Mouse (Mus musculus) MEL (cell line): Measurements from ENCODE around the gene Ppp1r1b. TPM values are rescaled to one million over a fixed set of nuclear protein-coding genes. Genes with fewer than 3 reads are reported as not detected.

Experiments
- DNase-seq: peaks from one replicate; pipeline ENCODE4 v3.0.0; 2011; ENCODE audit warnings: low read depth, low spot score
- H3K27ac ChIP-seq: 2 replicates; pipeline ENCODE4 v1.5.1; 2012; ENCODE audit warnings: low read depth, mild to moderate bottlenecking, control low read depth, low read length, moderate library complexity; ENCODE audit not compliant: control insufficient read depth
- H3K27me3 ChIP-seq, 2 experiments: fragments of 150-350 bp in 1 of 2; sonication (generic) in 1 of 2; 2 replicates each; pipeline ENCODE4 v1.6.1; 2012; ENCODE audit warnings: low read length in 2 of 2, mild to moderate bottlenecking in 2 of 2, improper control_type of control experiment in 1 of 2, moderate library complexity in 1 of 2; ENCODE audit not compliant: insufficient read depth in 2 of 2, control insufficient read depth in 1 of 2
- H3K36me3 ChIP-seq, 2 experiments: 2 replicates each; pipeline ENCODE4 v1.6.1; 2012 to 2014; ENCODE audit warnings: low read length in 2 of 2, improper control_type of control experiment in 1 of 2, inconsistent platforms in 1 of 2, mild to moderate bottlenecking in 1 of 2; ENCODE audit not compliant: insufficient read depth in 2 of 2, control insufficient read depth in 1 of 2
- H3K4me1 ChIP-seq, 2 experiments: fragments of 150-350 bp in 1 of 2; sonication (generic) in 1 of 2; 2 replicates each; pipeline ENCODE4 v1.6.1; 2012; ENCODE audit warnings: low read length in 2 of 2, improper control_type of control experiment in 1 of 2, mild to moderate bottlenecking in 1 of 2; ENCODE audit not compliant: insufficient read depth in 2 of 2, control insufficient read depth in 1 of 2
- H3K4me3 ChIP-seq, 2 experiments: fragments of 150-350 bp in 1 of 2; sonication (generic) in 1 of 2; 2 replicates each; pipeline ENCODE4 v1.5.1; 2012; ENCODE audit warnings: low read depth in 2 of 2, low read length in 2 of 2, mild to moderate bottlenecking in 2 of 2, moderate library complexity in 2 of 2, control low read depth in 1 of 2, improper control_type of control experiment in 1 of 2; ENCODE audit not compliant: control insufficient read depth in 1 of 2, insufficient read depth in 1 of 2
- H3K79me2 ChIP-seq: 2 replicates; pipeline ENCODE4 v1.6.1; 2012; ENCODE audit warnings: mild to moderate bottlenecking, low read length, moderate library complexity; ENCODE audit not compliant: control insufficient read depth, poor library complexity, insufficient read depth
- H3K9ac ChIP-seq: 2 replicates; pipeline ENCODE4 v1.6.1; 2012; ENCODE audit warnings: low read depth, mild to moderate bottlenecking, control low read depth, low read length, moderate library complexity; ENCODE audit not compliant: control insufficient read depth, poor library complexity, severe bottlenecking
- H3K9me3 ChIP-seq: fragments of 150-350 bp; sonication (generic); replicated peaks from 2 replicates; pipeline ENCODE4 v1.6.1; 2012; ENCODE audit warnings: mild to moderate bottlenecking, low read length, improper control_type of control experiment, moderate library complexity; ENCODE audit not compliant: insufficient read depth
- BHLHE40 ChIP-seq: IDR thresholded peaks from 2 replicates; pipeline ENCODE4 v1.6.1; 2012; ENCODE audit warnings: low read depth, mild to moderate bottlenecking, inconsistent platforms, low read length, improper control_type of control experiment, borderline replicate concordance
- CHD2 ChIP-seq: IDR thresholded peaks from 2 replicates; pipeline ENCODE4 v1.6.1; 2011; ENCODE audit warnings: low read length, improper control_type of control experiment
- CTCF ChIP-seq, 3 experiments: IDR thresholded peaks in 2 of 3; conservative IDR thresholded peaks in 1 of 3; 2 replicates each; pipeline ENCODE4 v1.5.1; 2011 to 2012; ENCODE audit warnings: low read length in 3 of 3, low read depth in 2 of 3, mild to moderate bottlenecking in 2 of 3, improper control_type of control experiment in 1 of 3, inconsistent platforms in 1 of 3, mixed read lengths in 1 of 3, moderate library complexity in 1 of 3; ENCODE audit not compliant: control insufficient read depth in 1 of 3, insufficient read depth in 1 of 3, poor library complexity in 1 of 3, severe bottlenecking in 1 of 3
- EP300 ChIP-seq, 2 experiments: IDR thresholded peaks; 2 replicates each; pipeline ENCODE4 v1.6.1; 2011; ENCODE audit warnings: improper control_type of control experiment in 2 of 2, low read length in 2 of 2, low read depth in 1 of 2, mild to moderate bottlenecking in 1 of 2
- ETS1 ChIP-seq: IDR thresholded peaks from 2 replicates; pipeline ENCODE4 v1.6.1; 2012; ENCODE audit warnings: low read depth, mild to moderate bottlenecking, inconsistent platforms, low read length, improper control_type of control experiment, moderate library complexity
- GATA1 ChIP-seq: IDR thresholded peaks from 2 replicates; pipeline ENCODE4 v1.6.1; 2011; ENCODE audit warnings: low read depth, low read length, improper control_type of control experiment
- HCFC1 ChIP-seq: IDR thresholded peaks from 2 replicates; pipeline ENCODE4 v1.6.1; 2012; ENCODE audit warnings: low read depth, mild to moderate bottlenecking, inconsistent platforms, low read length, improper control_type of control experiment, moderate library complexity
- MAFK ChIP-seq: IDR thresholded peaks from 2 replicates; pipeline ENCODE4 v1.6.1; 2011; ENCODE audit warnings: low read depth, mild to moderate bottlenecking, low read length, improper control_type of control experiment, borderline replicate concordance
- MAX ChIP-seq: IDR thresholded peaks from 2 replicates; pipeline ENCODE4 v1.6.1; 2011; ENCODE audit warnings: low read length, improper control_type of control experiment
- MYB ChIP-seq: IDR thresholded peaks from 2 replicates; pipeline ENCODE4 v1.6.1; 2011; ENCODE audit warnings: mild to moderate bottlenecking, low read depth, low read length, improper control_type of control experiment
- NELFE ChIP-seq: IDR thresholded peaks from 2 replicates; pipeline ENCODE4 v1.6.1; 2011; ENCODE audit warnings: low read depth, low read length, improper control_type of control experiment
- RAD21 ChIP-seq: IDR thresholded peaks from 2 replicates; pipeline ENCODE4 v1.6.1; 2011; ENCODE audit warnings: mild to moderate bottlenecking, low read depth, low read length, improper control_type of control experiment
- RCOR1 ChIP-seq: IDR thresholded peaks from 2 replicates; pipeline ENCODE4 v1.6.1; 2012; ENCODE audit warnings: low read depth, mild to moderate bottlenecking, inconsistent platforms, low read length, improper control_type of control experiment
- SIN3A ChIP-seq: IDR thresholded peaks from 2 replicates; pipeline ENCODE4 v1.6.1; 2012; ENCODE audit warnings: low read length, improper control_type of control experiment, inconsistent platforms
- SMC3 ChIP-seq: IDR thresholded peaks from 2 replicates; pipeline ENCODE4 v1.6.1; 2011; ENCODE audit warnings: low read depth, low read length, improper control_type of control experiment
- TAL1 ChIP-seq: IDR thresholded peaks from 2 replicates; pipeline ENCODE4 v1.6.1; 2012; ENCODE audit warnings: mild to moderate bottlenecking, inconsistent platforms, low read length, moderate library complexity, mixed read lengths
- TBP ChIP-seq: IDR thresholded peaks from 2 replicates; pipeline ENCODE4 v1.8.0; 2011; ENCODE audit warnings: low read depth, low read length, improper control_type of control experiment
- TCF12 ChIP-seq: IDR thresholded peaks from 2 replicates; pipeline ENCODE4 v1.6.1; 2014; ENCODE audit warnings: low read depth, mild to moderate bottlenecking, inconsistent platforms, low read length, improper control_type of control experiment, moderate library complexity
- UBTF ChIP-seq: IDR thresholded peaks from 2 replicates; pipeline ENCODE4 v1.6.1; 2012; ENCODE audit warnings: low read depth, mild to moderate bottlenecking, inconsistent platforms, low read length, improper control_type of control experiment, moderate library complexity, borderline replicate concordance; ENCODE audit not compliant: insufficient read depth
- polyA plus RNA-seq, 2 experiments: library from polyadenylated mRNA; stranded (reverse) in 1 of 2; unstranded in 1 of 2; fragments of >175 nt in 1 of 2; fragments of >200 nt in 1 of 2; gene quantifications; 2 replicates each; pipeline versions ENCODE4 v1.2.1 to v1.2.4; 2012; ENCODE audit warnings: low replicate concordance in 2 of 2, low read depth in 1 of 2; ENCODE audit not compliant: insufficient read length in 2 of 2, insufficient read depth in 1 of 2, missing spikeins in 1 of 2
- total RNA-seq: library from RNA; depleted of rRNA; stranded (reverse); fragments of 300-350 nt; gene quantifications from 2 replicates; pipeline ENCODE4 v1.2.3, GENCODE M21; 2012

Gene Ppp1r1b
- total and polyA plus RNA-seq, 3 experiments = 35.2 to 114 TPM; not detected in 1

DNA sequence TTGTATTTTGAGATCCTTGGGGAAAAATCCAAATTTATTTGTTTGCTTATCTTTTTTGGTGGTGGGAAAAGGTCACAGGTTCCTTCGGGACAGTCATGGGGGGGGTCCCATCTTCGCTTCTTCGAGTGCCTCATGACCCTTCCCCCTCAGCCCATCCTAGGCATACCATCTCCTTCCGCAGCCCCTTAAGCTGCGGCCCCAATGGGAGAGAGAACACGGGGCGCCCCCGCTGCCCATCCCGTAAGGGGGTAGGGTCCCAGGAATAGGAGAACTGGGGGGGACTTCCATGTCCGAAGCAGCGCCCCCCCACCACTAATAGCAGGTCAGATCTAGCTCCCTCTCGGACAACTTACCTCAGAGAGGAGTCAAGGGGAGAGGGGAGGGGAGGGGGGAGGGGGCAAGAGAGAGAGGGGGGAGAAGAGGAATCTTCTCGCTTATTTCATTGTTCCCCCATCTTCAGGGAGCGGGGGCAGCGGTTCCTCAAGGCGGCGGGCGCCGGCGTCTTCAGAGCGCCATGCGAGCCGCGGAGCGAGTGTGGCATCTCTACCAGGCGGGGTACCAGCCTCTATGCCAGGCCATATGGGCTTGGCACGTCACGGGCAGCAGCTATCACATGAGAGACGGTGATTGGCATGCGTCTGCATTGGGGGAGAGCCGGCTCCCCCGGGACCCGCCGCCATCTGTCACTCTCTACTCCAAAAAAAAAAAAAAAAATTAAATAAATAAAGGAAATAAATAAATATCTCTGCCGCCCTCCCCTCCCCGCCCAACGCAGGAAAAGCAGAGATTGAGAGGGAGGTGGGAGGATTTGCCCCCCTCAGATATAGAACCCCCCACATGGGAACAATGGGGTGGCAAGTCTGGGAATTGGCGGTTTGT lies 18.9 kb upstream of the Ppp1r1b start, which contains the start of gene Neurod2:
Neurod2 (minus strand) TSS at position 568 of the 879 bp plus-strand sequence.
- Histone ChIP-seq H3K27me3 (0 out of 4 replicates have a peak, but pooled peaks cover 0 to 1% of the 10 kb centered on the region in 2 experiments), H3K79me2 (no peaks in the 10 kb centered on the region), H3K27ac (no peak within 1 kb of the TSS), H3K4me1 (no peaks in the 10 kb centered on the region), H3K9ac (no peak within 1 kb of the TSS), H3K4me3 (no peak within 1 kb of the TSS), H3K36me3 (no peaks in the 10 kb centered on the region), H3K9me3 (no peaks in the 10 kb centered on the region)
- TF ChIP-seq ETS1 (no peak), SMC3 (no peak), NELFE (no peak), MYB (no peak), SIN3A (no peak), BHLHE40 (no peak), TBP (no peak), GATA1 (no peak), RAD21 (no peak), RCOR1 (no peak)
- DNase-seq = no peak

DNA sequence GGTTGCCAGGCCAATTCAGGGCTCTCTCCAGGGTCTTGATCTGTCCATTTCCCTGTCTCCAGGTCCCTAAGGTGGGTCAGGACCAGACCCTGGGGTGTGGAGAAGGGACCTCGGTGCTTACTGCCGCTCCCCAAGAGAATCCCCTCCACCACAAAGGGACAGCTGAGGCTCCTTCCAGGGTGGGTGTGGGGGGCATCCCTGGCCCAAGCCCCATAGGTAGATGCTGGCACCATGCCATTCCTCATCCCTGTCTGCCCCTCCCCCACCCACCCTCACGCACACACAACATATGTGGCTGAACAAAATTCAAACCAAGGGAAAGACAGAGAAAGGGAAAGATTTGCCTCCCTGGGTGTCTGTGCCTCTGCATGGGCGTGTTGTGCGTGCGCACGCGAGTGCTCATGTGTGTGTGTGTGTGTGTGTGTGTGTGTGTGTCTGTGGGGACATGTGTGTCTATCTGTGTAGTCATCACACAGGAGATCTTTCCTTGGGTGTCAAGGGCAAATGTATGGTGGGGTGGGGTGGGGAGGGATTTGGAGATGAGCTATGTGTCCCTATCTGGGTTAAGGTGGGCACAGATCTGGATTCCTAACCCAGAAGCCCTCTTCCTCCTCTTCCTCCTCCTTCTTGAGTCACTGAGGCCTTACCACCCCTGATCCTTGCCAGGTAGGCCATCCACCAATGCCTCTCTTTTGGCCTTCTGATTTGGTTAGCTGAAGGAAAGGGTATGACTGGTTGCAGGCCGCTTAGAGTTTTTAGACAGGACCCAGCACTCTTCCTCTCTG lies 18.1 kb upstream of the Ppp1r1b start:
- Histone ChIP-seq H3K27ac (no peak overlapping the region), H3K4me3 (no peak overlapping the region), H3K9me3 (no peaks in the 10 kb centered on the region), H3K36me3 (no peaks in the 10 kb centered on the region), H3K79me2 (no peaks in the 10 kb centered on the region), H3K4me1 (peaks cover 0 to 4% of the 10 kb centered on the region in 2 experiments; a peak in 1 of 4 replicates), H3K27me3 (0 out of 4 replicates have a peak, but pooled peaks cover 0 to 1% of the 10 kb centered on the region in 2 experiments), H3K9ac (no peak overlapping the region)
- TF ChIP-seq EP300 (IDR thresholded peaks at IDR 0.05; ENCODE audit: low read depth in 1 of 2, low read length in 2 of 2) (no peak), MAX (no peak), CHD2 (no peak), HCFC1 (no peak), ETS1 (no peak), SIN3A (no peak), CTCF (IDR thresholded peaks at IDR 0.05 in 2 of 3, conservative IDR thresholded peaks at IDR 0.05 in 1 of 3; ENCODE audit: control insufficient read depth in 1 of 3, insufficient read depth in 1 of 3, low read depth in 2 of 3, low read length in 3 of 3, poor library complexity in 1 of 3, severe bottlenecking in 1 of 3) (no peak), UBTF (no peak), RCOR1 (no peak), TCF12 (no peak), TAL1 (no peak), MAFK (no peak)
- no peak for DNase-seq
